Mouse (Mus musculus): ENCODE measurements at regions not wholly inside any gene's neighbourhood (a gene's known extent, or its start where the extent isn't known, plus 50 kb on each side); places are given as distances from the start of the nearest gene placed in this dataset.

GRCm38 (mm10) chr11:63775382-63775781 lies 146.7 kb downstream of the Hs3st3b1 start:
- no peak for DNase-seq

GRCm38 (mm10) chr11:63779371-63779770 lies 142.7 kb downstream of the Hs3st3b1 start:
- DNase-seq, result no peak

- DNase-seq, result peak; percentile 54
These were observed 139.8 kb downstream of the Hs3st3b1 start for GRCm38 (mm10) chr11:63781967-63782915.

- DNase-seq, result peak; percentile 93
These were observed 136.7 kb downstream of the Hs3st3b1 start for GRCm38 (mm10) chr11:63785281-63785886.

- no peak for DNase-seq
These were observed 136.1 kb downstream of the Hs3st3b1 start for GRCm38 (mm10) chr11:63785965-63786364.

- peak; percentile 57 for DNase-seq
These were observed 132.5 kb downstream of the Hs3st3b1 start for GRCm38 (mm10) chr11:63789473-63790120.

GRCm38 (mm10) chr11:63791004-63791862 lies 130.9 kb downstream of the Hs3st3b1 start:
- peak; percentile 50 for DNase-seq

- no peak for DNase-seq
These were observed 128.2 kb downstream of the Hs3st3b1 start for GRCm38 (mm10) chr11:63793732-63794503.

GRCm38 (mm10) chr11:63812146-63812545 lies 109.9 kb downstream of the Hs3st3b1 start:
- no peak for DNase-seq

- no peak for DNase-seq
These were observed 99.2 kb downstream of the Hs3st3b1 start for GRCm38 (mm10) chr11:63822847-63823246.

GRCm38 (mm10) chr11:63827271-63827762 lies 94.8 kb downstream of the Hs3st3b1 start:
- DNase-seq, result no peak

GRCm38 (mm10) chr11:63833480-63833879 lies 88.6 kb downstream of the Hs3st3b1 start:
- DNase-seq, result no peak

- DNase-seq, result no peak
These were observed 88.0 kb downstream of the Hs3st3b1 start for GRCm38 (mm10) chr11:63834140-63834539.

GRCm38 (mm10) chr11:63834631-63835030 lies 87.5 kb downstream of the Hs3st3b1 start:
- DNase-seq, result peak; percentile 15
